Comparison of ENCODE assay signal across 13 mouse cellular contexts in genomic region chr12:81018516-81019279, GRCm38 (mm10). TPM values are rescaled to one million over a fixed set of nuclear protein-coding genes. Genes with fewer than 3 reads are reported as not detected.
A peak's percentile ranks its signal among the peaks of the same experiment; 100 is the strongest.
DNase-seq lines count a peak whose midpoint lies in the region; ATAC-seq lines count a peak whose summit lies in the region.
"Had no signal": no experiment of that assay in that cellular context is flagged by ENCODE, and none has a peak within 500 bp of the region (broad histone marks: within the 10 kb centered on the region; RNA-seq: fewer than 3 reads in every experiment).

No protein-coding gene starts in this region.

- H3K9ac ChIP-seq in heart, embryonic 16.5 days (ENCODE audit: low read length) = no peak overlapping the region
- no peak overlapping the region for H3K9ac ChIP-seq in limb, embryonic 15.5 days

- peak overlapping the region; percentile 4; the same call in 1 of the 2 replicates for H3K4me3 ChIP-seq in heart, embryonic 16.5 days (ENCODE audit: low read length)
- 0 out of 2 replicates have a peak overlapping the region, but pooled peaks have one; percentile 12 for H3K4me3 ChIP-seq in limb, embryonic 15.5 days

- peak; percentile 23; the same call in 1 of the 2 replicates for ATAC-seq in heart, embryonic 16.5 days (replicated peaks; ENCODE audit: extremely low read depth, insufficient read depth, low FRiP score)
- ATAC-seq in limb, embryonic 15.5 days (ENCODE audit: insufficient number of reproducible peaks, low FRiP score, low TSS enrichment, low read depth) = no peak

- H3K4me1 ChIP-seq in heart, embryonic 16.5 days (ENCODE audit: control insufficient read depth, insufficient read depth, low read length) = no peaks in the 10 kb centered on the region
- no peaks in the 10 kb centered on the region for H3K4me1 ChIP-seq in limb, embryonic 15.5 days

- 0 out of 2 replicates have a peak, but pooled peaks cover 2% of the 10 kb centered on the region for H3K27me3 ChIP-seq in heart, embryonic 16.5 days (ENCODE audit: control insufficient read depth, insufficient read depth, low read length)
- no peaks in the 10 kb centered on the region for H3K27me3 ChIP-seq in limb, embryonic 15.5 days

- no peaks in the 10 kb centered on the region for H3K36me3 ChIP-seq in heart, embryonic 16.5 days (ENCODE audit: control insufficient read depth, insufficient read depth)
- no peaks in the 10 kb centered on the region for H3K36me3 ChIP-seq in limb, embryonic 15.5 days

- no peak for DNase-seq in heart, postnatal 4 days
- DNase-seq in 3134 (ENCODE audit: extremely low read depth, insufficient read length, low spot score) (peak; percentile 68), MN1 (ENCODE audit: low spot score) (peak; percentile 69)
- DNase-seq in T-cell, adult 2 months (ENCODE audit: low spot score) = no peak
- DNase-seq in left cerebral cortex, postnatal 14 days (ENCODE audit: low spot score in 2 of 2) = no peak
- DNase-seq in ovary, postnatal 14 days (ENCODE audit: low spot score) = no peak
- DNase-seq: adrenal gland, postnatal 25 days; cerebellum, adult 9-10 months; gastrocnemius, postnatal 36 days; lung, postnatal 4 days had no signal

- no peak overlapping the region for H3K27ac ChIP-seq in heart, embryonic 16.5 days (ENCODE audit: low read length)
- no peak overlapping the region for H3K27ac ChIP-seq in limb, embryonic 15.5 days

- H3K4me2 ChIP-seq in heart, embryonic 16.5 days (ENCODE audit: low read depth, low read length) = no peak overlapping the region
- no peak overlapping the region for H3K4me2 ChIP-seq in limb, embryonic 15.5 days

- no peaks in the 10 kb centered on the region for H3K9me3 ChIP-seq in heart, embryonic 16.5 days (replicated peaks; ENCODE audit: control insufficient read depth, low read length)
- H3K9me3 ChIP-seq in limb, embryonic 15.5 days = no peaks in the 10 kb centered on the region

- WGBS in heart, embryonic 16.5 days = 78% methylated on average over 20 of the region's 20 CpGs
- 82% methylated on average over 20 of the region's 20 CpGs for WGBS in limb, embryonic 15.5 days

- intact Hi-C loops in left cerebral cortex, postnatal 14 days (cut with DNase I) = no loop called here

RNA-seq across cellular contexts. Expression of gene Smoc1, which starts 7.9 kb away (rescaled TPM):
- polyA plus RNA-seq in heart, embryonic 16.5 days (2015; fragmentation: Nextera tagmentation; extraction: Ambion mirVana) = 6.8 and 8.6 TPM in 2 replicates
- 10 to 100 TPM; 10.2 to 11.2 TPM for total RNA-seq in heart, postnatal 4 days (2021)
- 7.4 and 9.3 TPM in 2 replicates for polyA plus RNA-seq in limb, embryonic 15.5 days (2015; fragmentation: Nextera tagmentation; extraction: Ambion mirVana)
- 1 to 10 TPM; 6.3 to 9.0 TPM for total RNA-seq in left cerebral cortex, postnatal 14 days (2021)

RNA-seq across cellular contexts. Expression of gene Slc10a1, which starts 50.2 kb away (rescaled TPM):
- polyA plus RNA-seq in heart, embryonic 16.5 days (2015; fragmentation: Nextera tagmentation; extraction: Ambion mirVana) = 0.35 and 0.41 TPM in 2 replicates
- not detected for total RNA-seq in heart, postnatal 4 days (2021)
- polyA plus RNA-seq in limb, embryonic 15.5 days (2015; fragmentation: Nextera tagmentation; extraction: Ambion mirVana) = 0.41 and 0.82 TPM in 2 replicates
- not detected for total RNA-seq in left cerebral cortex, postnatal 14 days (2021)
- total RNA-seq: adrenal gland, postnatal 25 days; gastrocnemius, postnatal 36 days; layer of hippocampus, adult 18-20 months had no signal

Comparison
In these comparisons a context has a peak if more than half of its experiments do, and no peak if none do; other contexts are left out.
1. DNase-seq: peak in 3134 (single experiment) and MN1 (single experiment); none in heart, postnatal 4 days (single experiment), T-cell, adult 2 months (single experiment), left cerebral cortex, postnatal 14 days (0 of 2) and ovary, postnatal 14 days (single experiment).